Mouse (Mus musculus) limb, embryonic 13.5 days (tissue): ENCODE results near the gene Kifc5b. TPM values are rescaled to one million over a fixed set of nuclear protein-coding genes. Genes with fewer than 3 reads are reported as not detected.
"Not testable (repeated sequence)": the region's sequence is repeated elsewhere in the genome, so short reads cannot be mapped to it uniquely, and the experiment has no call there.

Experiments
- ATAC-seq: fragments of 200-750 bp; cut with Nextera tagmentation; 2 replicates; pipeline ENCODE4 v1.8.0; 2017; ENCODE audit warnings: low read depth, moderate number of reproducible peaks, moderate TSS enrichment; ENCODE audit not compliant: low FRiP score
- H3K27ac ChIP-seq: fragments of 300-500 bp; sonication (generic); 2 replicates; pipeline ENCODE4 v1.5.1; 2015; ENCODE audit warnings: inconsistent platforms, mild to moderate bottlenecking, moderate library complexity
- H3K27me3 ChIP-seq: fragments of 300-500 bp; sonication (generic); 2 replicates; pipeline ENCODE4 v1.6.1; 2015; ENCODE audit warnings: mild to moderate bottlenecking, inconsistent platforms
- H3K36me3 ChIP-seq: fragments of 300-500 bp; sonication (generic); 2 replicates; pipeline ENCODE4 v1.6.1; 2015; ENCODE audit warnings: inconsistent platforms, mild to moderate bottlenecking, moderate library complexity
- H3K4me1 ChIP-seq: fragments of 300-500 bp; sonication (generic); 2 replicates; pipeline ENCODE4 v1.6.1; 2015; ENCODE audit warnings: inconsistent platforms
- H3K4me2 ChIP-seq: fragments of 300-500 bp; sonication (generic); replicated peaks from 2 replicates; pipeline ENCODE4 v1.6.1; 2015; ENCODE audit warnings: inconsistent platforms, mild to moderate bottlenecking, moderate library complexity
- H3K4me3 ChIP-seq: fragments of 300-500 bp; sonication (generic); 2 replicates; pipeline ENCODE4 v1.5.1; 2015; ENCODE audit warnings: moderate library complexity, mild to moderate bottlenecking, inconsistent platforms
- H3K9ac ChIP-seq: fragments of 300-500 bp; sonication (generic); 2 replicates; pipeline ENCODE4 v1.6.1; 2015; ENCODE audit warnings: mild to moderate bottlenecking, inconsistent platforms
- H3K9me3 ChIP-seq: fragments of 300-500 bp; sonication (generic); 2 replicates; pipeline ENCODE4 v1.6.1; 2016; ENCODE audit warnings: inconsistent platforms
- WGBS: fragments of 180-500 bp; shearing (Covaris S2); methylation state at CpG from one replicate; pipeline ENCODE4 v1.1.7; 2015; 5-methylcytosine and 5-hydroxymethylcytosine counted together
- polyA plus RNA-seq: library from polyadenylated mRNA; unstranded; fragments of >200 nt; fragmentation: Nextera tagmentation; extraction: Ambion mirVana; gene quantifications from 2 replicates; pipeline ENCODE4 v1.2.1, GENCODE M21; 2015

The Kifc5b gene
- polyA plus RNA-seq, 1 experiment from 2014 or later = 9.0 TPM

GRCm38 (mm10) chr17:26922368-26922767, 5.5 kb downstream of the Kifc5b start:
- H3K4me2 ChIP-seq, H3K27me3 ChIP-seq, H3K27ac ChIP-seq, H3K4me3 ChIP-seq, H3K9me3 ChIP-seq, ATAC-seq, H3K9ac ChIP-seq: not testable (repeated sequence)
- 79% methylated on average over 6 of the region's 6 CpGs for WGBS
- peaks cover 11% of the 10 kb centered on the region for H3K4me1 ChIP-seq
- H3K36me3 ChIP-seq = peaks cover 48% of the 10 kb centered on the region

- WGBS = 94% methylated on average over 9 of the region's 9 CpGs
- not testable (repeated sequence) for H3K9ac ChIP-seq, H3K27me3 ChIP-seq, H3K9me3 ChIP-seq, H3K27ac ChIP-seq, ATAC-seq, H3K4me3 ChIP-seq, H3K4me1 ChIP-seq, H3K4me2 ChIP-seq
- peaks cover 71% of the 10 kb centered on the region for H3K36me3 ChIP-seq
Observed at GRCm38 (mm10) chr17:26925414-26925813, 8.5 kb downstream of the Kifc5b start.

GRCm38 (mm10) chr17:26931795-26932194, 14.9 kb downstream of the Kifc5b start:
- not testable (repeated sequence) for H3K9me3 ChIP-seq, H3K27ac ChIP-seq, ATAC-seq, H3K4me3 ChIP-seq, H3K9ac ChIP-seq, H3K4me2 ChIP-seq, H3K27me3 ChIP-seq
- 69% methylated on average over 7 of the region's 7 CpGs for WGBS
- peaks cover 19% of the 10 kb centered on the region for H3K4me1 ChIP-seq
- H3K36me3 ChIP-seq = peaks cover 54% of the 10 kb centered on the region

GRCm38 (mm10) chr17:26932839-26933398, 16.0 kb downstream of the Kifc5b start, which contains the start of gene Phf1:
Phf1 (plus strand) TSS chr17:26933052.
- no peaks in the 10 kb centered on the region for H3K9me3 ChIP-seq
- peak within 1 kb of the TSS; percentile 93 for H3K4me2 ChIP-seq
- peak within 1 kb of the TSS; percentile 84 for H3K9ac ChIP-seq
- H3K4me3 ChIP-seq = peak within 1 kb of the TSS; percentile 74
- peak within 1 kb of the TSS; percentile 87 for H3K27ac ChIP-seq
- H3K36me3 ChIP-seq = peaks cover 52% of the 10 kb centered on the region
- WGBS = 0% methylated on average over 41 of the region's 43 CpGs
- peaks cover 25% of the 10 kb centered on the region for H3K4me1 ChIP-seq
- peak; percentile 89 for ATAC-seq
- no peaks in the 10 kb centered on the region for H3K27me3 ChIP-seq

GRCm38 (mm10) chr17:26933419-26933818, 16.5 kb downstream of the Kifc5b start:
- Histone ChIP-seq H3K9me3 (no peaks in the 10 kb centered on the region), H3K4me3 (peak overlapping the region; percentile 74), H3K27me3 (no peaks in the 10 kb centered on the region), H3K4me2 (peak overlapping the region; percentile 93), H3K9ac (peak overlapping the region; percentile 84), H3K36me3 (peaks cover 51% of the 10 kb centered on the region), H3K27ac (peak overlapping the region; percentile 87), H3K4me1 (peaks cover 30% of the 10 kb centered on the region)
- WGBS = 6% methylated on average over 13 of the region's 13 CpGs
- peak; percentile 8; the same call in 1 of the 2 replicates for ATAC-seq

- Histone ChIP-seq H3K27me3 (no peaks in the 10 kb centered on the region), H3K27ac (peak overlapping the region; percentile 87; the same call in 1 of the 2 replicates), H3K4me1 (peaks cover 34% of the 10 kb centered on the region), H3K9ac (peak overlapping the region; percentile 84), H3K36me3 (peaks cover 45% of the 10 kb centered on the region), H3K4me2 (peak overlapping the region; percentile 93), H3K9me3 (no peaks in the 10 kb centered on the region), H3K4me3 (peak overlapping the region; percentile 74)
- ATAC-seq = no peak
- 78% methylated on average over 16 of the region's 16 CpGs for WGBS
Observed at GRCm38 (mm10) chr17:26933885-26934827, 17.3 kb downstream of the Kifc5b start.

GRCm38 (mm10) chr17:26935027-26935426, 18.1 kb downstream of the Kifc5b start:
- Histone ChIP-seq H3K27ac (no peak overlapping the region), H3K36me3 (peaks cover 37% of the 10 kb centered on the region), H3K9ac (no peak overlapping the region)

GRCm38 (mm10) chr17:26936453-26936852, 19.6 kb downstream of the Kifc5b start:
- Histone ChIP-seq H3K4me2 (no peak overlapping the region), H3K4me3 (no peak overlapping the region), H3K36me3 (peaks cover 35% of the 10 kb centered on the region), H3K27me3 (no peaks in the 10 kb centered on the region), H3K9me3 (no peaks in the 10 kb centered on the region), H3K27ac (no peak overlapping the region), H3K4me1 (peaks cover 47% of the 10 kb centered on the region), H3K9ac (0 out of 2 replicates have a peak overlapping the region, but pooled peaks have one; percentile 13)
- 83% methylated on average over 12 of the region's 12 CpGs for WGBS
- ATAC-seq = no peak

More at GRCm38 (mm10) chr17:26935027-26935426, 18.1 kb downstream of the Kifc5b start:
- Histone ChIP-seq H3K4me1 (peaks cover 37% of the 10 kb centered on the region), H3K4me3 (no peak overlapping the region), H3K9me3 (no peaks in the 10 kb centered on the region), H3K27me3 (no peaks in the 10 kb centered on the region), H3K4me2 (no peak overlapping the region)
- WGBS = 88% methylated on average over 9 of the region's 9 CpGs
- ATAC-seq = no peak

- no peak for ATAC-seq
- H3K27me3 ChIP-seq = no peaks in the 10 kb centered on the region
- WGBS = 80% methylated on average over 15 of the region's 15 CpGs
- peak overlapping the region; percentile 99; the same call in 1 of the 2 replicates for H3K4me2 ChIP-seq
- H3K4me3 ChIP-seq = no peak overlapping the region
- no peaks in the 10 kb centered on the region for H3K9me3 ChIP-seq
- peaks cover 49% of the 10 kb centered on the region for H3K4me1 ChIP-seq
- H3K27ac ChIP-seq = no peak overlapping the region
- H3K9ac ChIP-seq = no peak overlapping the region
- peaks cover 35% of the 10 kb centered on the region for H3K36me3 ChIP-seq
Observed at GRCm38 (mm10) chr17:26936921-26937695, 20.2 kb downstream of the Kifc5b start.

- ATAC-seq = no peak
- Histone ChIP-seq H3K4me1 (peaks cover 54% of the 10 kb centered on the region), H3K9ac (peak overlapping the region; percentile 87), H3K4me3 (peak overlapping the region; percentile 67), H3K27ac (peak overlapping the region; percentile 88; the same call in 1 of the 2 replicates), H3K9me3 (no peaks in the 10 kb centered on the region), H3K4me2 (peak overlapping the region; percentile 99), H3K36me3 (peaks cover 35% of the 10 kb centered on the region), H3K27me3 (no peaks in the 10 kb centered on the region)
- 54% methylated on average over 16 of the region's 16 CpGs for WGBS
Observed at GRCm38 (mm10) chr17:26937883-26938695, 21.2 kb downstream of the Kifc5b start.

- Histone ChIP-seq H3K36me3 (peaks cover 35% of the 10 kb centered on the region), H3K4me2 (peak overlapping the region; percentile 99), H3K9ac (peak overlapping the region; percentile 87), H3K4me1 (peaks cover 49% of the 10 kb centered on the region), H3K27me3 (no peaks in the 10 kb centered on the region), H3K9me3 (no peaks in the 10 kb centered on the region), H3K4me3 (peak overlapping the region; percentile 67), H3K27ac (peak overlapping the region; percentile 88)
- ATAC-seq = no peak
- WGBS = under 1% methylated on average over 22 of the region's 22 CpGs
Observed at GRCm38 (mm10) chr17:26938731-26939130, 21.8 kb downstream of the Kifc5b start.
